16 mouse cellular contexts compared by ENCODE assay signal in genomic region chr16:95301667-95302066, GRCm38 (mm10). TPM values are rescaled to one million over a fixed set of nuclear protein-coding genes. Genes with fewer than 3 reads are reported as not detected.
"Had no signal": no experiment of that assay in that cellular context is flagged by ENCODE, and none has a peak within 500 bp of the region (broad histone marks: within the 10 kb centered on the region; RNA-seq: fewer than 3 reads in every experiment).

No protein-coding gene starts in this region.

- H3K27me3 ChIP-seq: neural tube, embryonic 15.5 days; stomach, embryonic 15.5 days had no signal

- DNase-seq: retina, postnatal 1 day; right cerebral cortex, adult 18-20 months; right cerebral cortex, postnatal 14 days; right cerebral cortex, postnatal 25 days; right cerebral cortex, postnatal 4 days; spleen, adult 18-20 months; thymus, adult 18-20 months; thymus, adult 2 months; thymus, postnatal 14 days; thymus, postnatal 25 days; thymus, postnatal 36 days; thymus, postnatal 4 days had no signal

- H3K4me3 ChIP-seq: neural tube, embryonic 15.5 days; stomach, embryonic 15.5 days had no signal

- H3K9ac ChIP-seq: neural tube, embryonic 15.5 days; stomach, embryonic 15.5 days had no signal

- H3K4me1 ChIP-seq: neural tube, embryonic 15.5 days; stomach, embryonic 15.5 days had no signal

- H3K36me3 ChIP-seq: neural tube, embryonic 15.5 days; stomach, embryonic 15.5 days had no signal

- H3K9me3 ChIP-seq: neural tube, embryonic 15.5 days; stomach, embryonic 15.5 days had no signal

- H3K4me2 ChIP-seq: neural tube, embryonic 15.5 days; stomach, embryonic 15.5 days had no signal

- H3K27ac ChIP-seq: neural tube, embryonic 15.5 days; stomach, embryonic 15.5 days; stomach, postnatal 0 days had no signal

RNA-seq across cellular contexts. Expression of gene Kcnj15, which starts 44.3 kb away (rescaled TPM):
- total RNA-seq: neutrophil, adult 5-6 weeks had no signal
